Mouse (Mus musculus): ENCODE data around the gene Ell3. TPM values are rescaled to one million over a fixed set of nuclear protein-coding genes. Genes with fewer than 3 reads are reported as not detected.

Ell3 gene
- 2.2 and 2.7 TPM in 2 replicates for polyA plus RNA-seq (2012; rRNA removed)

DNA sequence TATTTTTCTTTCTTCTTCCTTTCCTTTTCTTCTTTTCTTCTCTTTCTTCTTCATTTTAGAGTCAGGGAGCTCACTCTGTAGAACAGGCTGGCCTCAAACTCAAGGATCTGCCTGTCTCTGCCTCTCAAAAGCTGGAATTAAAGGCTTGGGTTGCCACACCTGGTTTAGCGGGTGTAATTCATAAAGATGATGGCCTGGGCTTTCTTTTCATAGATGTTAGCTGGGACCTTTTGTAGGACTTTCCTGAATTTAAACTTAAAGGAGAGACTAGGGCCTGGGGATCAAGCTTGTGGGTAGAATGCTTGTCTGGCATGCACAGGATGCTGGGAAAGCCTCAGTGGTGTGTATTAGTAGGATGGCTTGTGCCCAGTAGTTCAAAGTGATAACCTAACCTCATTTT, at the start of gene Ell3:
Gene Ell3 (minus strand): TSS at position 101 of the 400 bp plus-strand sequence.

GRCm38 (mm10) chr2:121473301-121474179, 29.5 kb upstream of the Ell3 start, which contains the start of gene Mfap1b:
Mfap1b (minus strand) TSS chr2:121474067.

DNA sequence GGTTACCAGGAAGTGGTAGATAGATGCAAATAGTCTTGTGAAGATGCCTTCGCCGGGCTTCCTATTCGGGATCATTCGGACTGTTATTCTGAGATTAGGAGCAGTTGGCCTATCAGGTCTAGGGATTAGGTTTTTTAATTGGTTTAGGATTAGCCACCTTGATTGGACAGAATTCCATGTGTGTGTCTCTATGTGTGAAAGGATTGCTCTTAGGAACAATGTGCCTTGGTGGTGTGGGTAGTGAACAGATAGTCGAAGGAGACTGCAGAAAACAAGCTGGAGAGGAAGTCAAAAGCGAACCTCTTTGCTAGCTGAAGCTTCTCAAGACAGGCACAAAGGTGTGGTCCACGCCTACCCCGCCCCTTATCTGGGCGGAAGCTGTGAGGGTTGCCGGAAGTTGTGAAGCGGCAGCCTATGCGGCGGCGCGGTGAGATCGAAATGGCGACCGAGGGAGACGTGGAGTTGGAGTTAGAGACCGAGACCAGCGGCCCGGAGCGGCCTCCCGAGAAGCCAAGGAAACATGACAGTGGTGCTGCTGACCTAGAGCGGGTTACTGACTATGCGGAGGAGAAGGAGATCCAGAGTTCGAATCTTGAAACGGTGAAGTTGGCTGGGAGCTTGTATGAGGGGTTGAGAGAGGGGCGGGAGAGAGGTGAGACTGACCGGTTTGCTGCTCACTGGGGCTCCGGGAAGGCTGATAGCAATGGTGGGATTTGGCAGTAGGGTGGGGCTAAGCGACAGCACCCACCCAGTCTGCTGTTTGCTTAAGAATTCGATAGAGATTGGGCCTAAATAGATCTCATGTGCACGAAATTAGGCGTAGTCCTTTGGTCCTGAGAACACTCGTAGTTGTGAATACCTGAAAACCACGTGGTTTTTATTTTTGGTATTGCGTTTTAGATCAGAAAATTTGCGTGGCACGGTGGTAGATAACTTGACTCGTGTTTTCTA, 12.9 kb upstream of the Ell3 start, which contains the start of gene Serinc4:
Gene Serinc4 (minus strand): TSS at position 90 of the 951 bp plus-strand sequence.

DNA sequence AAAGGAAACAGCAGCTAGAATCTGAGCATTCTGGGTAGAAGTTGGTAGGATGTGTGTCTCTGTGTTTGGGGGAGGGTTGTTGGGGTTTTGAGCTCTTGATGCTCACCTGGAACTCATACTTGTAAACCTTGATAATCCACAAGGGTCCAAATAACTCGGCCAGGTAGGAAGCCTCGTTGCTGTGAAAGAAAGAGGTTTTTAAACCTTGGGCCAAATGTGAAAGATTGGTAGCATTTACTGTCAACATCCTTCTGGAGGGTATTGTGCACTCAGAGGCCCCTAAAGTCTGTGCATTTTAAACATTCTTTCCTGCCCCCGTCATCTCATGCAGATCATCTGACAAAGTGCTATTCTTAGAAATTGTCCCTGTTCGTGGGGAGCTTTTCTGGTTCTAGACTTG, 8.9 kb upstream of the Ell3 start, which contains the start of gene Hypk:
Gene Hypk (plus strand): TSS at position 301 of the 400 bp plus-strand sequence.

GRCm38 (mm10) chr2:121448739-121449535, 4.9 kb upstream of the Ell3 start, which contains the start of gene Serf2:
Serf2 (plus strand) TSS chr2:121449195.

DNA sequence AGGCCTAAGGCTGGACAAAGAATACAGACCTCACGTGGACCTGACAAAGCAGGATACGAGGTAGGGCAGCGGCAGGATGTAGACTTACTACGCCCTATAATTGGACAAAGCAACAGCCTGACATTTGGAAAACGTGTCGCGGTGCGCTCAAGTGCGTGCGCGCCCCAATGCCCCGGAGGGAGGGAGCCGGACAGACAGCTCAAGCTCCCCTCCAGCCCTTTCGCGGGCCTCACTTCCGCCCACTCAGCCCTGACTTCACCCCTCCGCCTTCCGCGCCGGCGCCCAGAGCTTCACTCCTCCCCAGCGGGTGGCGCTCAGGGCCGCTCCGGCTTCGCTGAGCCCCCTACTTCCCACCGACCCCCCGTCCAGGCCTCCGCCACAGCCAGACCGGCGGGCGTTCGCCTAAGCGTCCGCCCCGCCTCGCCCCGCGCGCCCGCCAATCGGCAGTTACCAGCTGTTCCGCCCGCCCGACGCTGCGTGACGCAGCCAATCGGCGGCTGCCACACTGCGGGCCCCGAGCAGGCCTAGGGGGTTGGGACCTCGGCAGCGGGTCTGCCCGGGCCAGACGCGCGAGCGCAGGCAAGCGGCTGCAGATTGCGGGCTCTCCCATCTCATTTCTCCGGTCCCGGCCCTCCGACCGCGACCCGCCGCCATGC, 30.6 kb downstream of the Ell3 start, which contains the start of the genes Pdia3 and Catsper2:
Gene Pdia3 (plus strand): TSS at position 389 of the 656 bp plus-strand sequence.
Gene Catsper2 (minus strand): TSS at position 406 of the 656 bp plus-strand sequence.

Other genes with a start within 250 kb of the Ell3 start
- 14.3 and 18.7 TPM in 2 replicates for gene Trp53bp1, start 172.9 kb downstream of the Ell3 start, polyA plus RNA-seq (2012; rRNA removed)
- 0.03 and 0.12 TPM in 2 replicates for gene Map1a, start 154.7 kb downstream of the Ell3 start, polyA plus RNA-seq (2012; rRNA removed)
- 2.9 and 3.3 TPM in 2 replicates for gene Ppip5k1, start 88.9 kb downstream of the Ell3 start, polyA plus RNA-seq (2012; rRNA removed)
- gene Ckmt1, start 86.6 kb downstream of the Ell3 start, polyA plus RNA-seq (2012; rRNA removed), result 0.32 and 1.6 TPM in 2 replicates
- gene Strc, start 57.1 kb downstream of the Ell3 start, polyA plus RNA-seq (2012; rRNA removed), result not detected in 2 replicates
- 154 and 162 TPM in 2 replicates for gene Pdia3, start 30.5 kb downstream of the Ell3 start, polyA plus RNA-seq (2012; rRNA removed)
- 0.89 and 1.0 TPM in 2 replicates for gene Catsper2, start 30.5 kb downstream of the Ell3 start, polyA plus RNA-seq (2012; rRNA removed)
- gene Serf2, start 4.9 kb upstream of the Ell3 start, polyA plus RNA-seq (2012; rRNA removed), result 326 and 594 TPM in 2 replicates
- 17.5 and 21.9 TPM in 2 replicates for gene Hypk, start 9.0 kb upstream of the Ell3 start, polyA plus RNA-seq (2012; rRNA removed)
- 0.06 and 0.16 TPM in 2 replicates for gene Serinc4, start 12.5 kb upstream of the Ell3 start, polyA plus RNA-seq (2012; rRNA removed)
- gene Mfap1b, start 29.8 kb upstream of the Ell3 start, polyA plus RNA-seq (2012; rRNA removed), result 6.6 and 7.5 TPM in 2 replicates
- gene Mfap1a, start 62.4 kb upstream of the Ell3 start, polyA plus RNA-seq (2012; rRNA removed), result 4.9 and 5.0 TPM in 2 replicates
- gene Wdr76, start 62.4 kb upstream of the Ell3 start, polyA plus RNA-seq (2012; rRNA removed), result 5.6 and 5.7 TPM in 2 replicates